Mouse (Mus musculus) ZHBTc4 (cell line): ENCODE measurements at regions not wholly inside any gene's neighbourhood (a gene's known extent, or its start where the extent isn't known, plus 50 kb on each side); places are given as distances from the start of the nearest gene placed in this dataset.
A peak's percentile ranks its signal among the peaks of the same experiment; 100 is the strongest.

Experiments
- DNase-seq: peaks from one replicate; pipeline ENCODE4 v3.0.0-alpha.2; 2011; ENCODE audit warnings: low read depth, low spot score

- DNase-seq: no peak
These were observed 466.8 kb upstream of the Adamts5 start for GRCm38 (mm10) chr16:86368449-86368848.

- no peak for DNase-seq
These were observed 464.6 kb upstream of the Adamts5 start for GRCm38 (mm10) chr16:86366197-86366596.

- DNase-seq: no peak
These were observed 459.5 kb upstream of the Adamts5 start for GRCm38 (mm10) chr16:86361099-86361498.

- no peak for DNase-seq
These were observed 453.4 kb upstream of the Adamts5 start for GRCm38 (mm10) chr16:86355036-86355435.

- DNase-seq: no peak
These were observed 446.1 kb upstream of the Adamts5 start for GRCm38 (mm10) chr16:86347753-86348152.

GRCm38 (mm10) chr16:86346916-86347315 is 445.3 kb upstream of the Adamts5 start:
- no peak for DNase-seq

GRCm38 (mm10) chr16:86340311-86340710 is 438.7 kb upstream of the Adamts5 start:
- no peak for DNase-seq

- DNase-seq: no peak
These were observed 423.8 kb upstream of the Adamts5 start for GRCm38 (mm10) chr16:86325406-86325805.

- no peak for DNase-seq
These were observed 417.3 kb upstream of the Adamts5 start for GRCm38 (mm10) chr16:86318898-86319297.

- no peak for DNase-seq
These were observed 408.1 kb upstream of the Adamts5 start for GRCm38 (mm10) chr16:86309696-86310095.

- DNase-seq: no peak
These were observed 402.2 kb upstream of the Adamts5 start for GRCm38 (mm10) chr16:86303869-86304268.

GRCm38 (mm10) chr16:86302451-86303145 is 401.0 kb upstream of the Adamts5 start:
- DNase-seq: peak; percentile 8

GRCm38 (mm10) chr16:86294436-86294835 is 392.8 kb upstream of the Adamts5 start:
- DNase-seq: no peak

GRCm38 (mm10) chr16:86281326-86281725 is 379.7 kb upstream of the Adamts5 start:
- DNase-seq: no peak

GRCm38 (mm10) chr16:86277031-86277430 is 375.4 kb upstream of the Adamts5 start:
- DNase-seq: no peak

GRCm38 (mm10) chr16:86261612-86262011 is 360.0 kb upstream of the Adamts5 start:
- no peak for DNase-seq

GRCm38 (mm10) chr16:86252630-86253029 is 351.0 kb upstream of the Adamts5 start:
- DNase-seq: no peak

GRCm38 (mm10) chr16:86250021-86250420 is 348.4 kb upstream of the Adamts5 start:
- no peak for DNase-seq

- no peak for DNase-seq
These were observed 342.6 kb upstream of the Adamts5 start for GRCm38 (mm10) chr16:86244191-86244590.

- no peak for DNase-seq
These were observed 341.3 kb upstream of the Adamts5 start for GRCm38 (mm10) chr16:86242766-86243510.

- DNase-seq: no peak
These were observed 321.4 kb upstream of the Adamts5 start for GRCm38 (mm10) chr16:86222997-86223396.

- no peak for DNase-seq
These were observed 308.9 kb upstream of the Adamts5 start for GRCm38 (mm10) chr16:86210547-86210946.

- no peak for DNase-seq
These were observed 307.7 kb upstream of the Adamts5 start for GRCm38 (mm10) chr16:86209319-86209718.
